Mouse (Mus musculus) MEL-GATA-1-ER (cell line): ENCODE data around the gene BC035947.
A peak's percentile ranks its signal among the peaks of the same experiment; 100 is the strongest.
"Not testable (repeated sequence)": the region's sequence is repeated elsewhere in the genome, so short reads cannot be mapped to it uniquely, and the experiment has no call there.

Experiments used
- DNase-seq: peaks from one replicate; pipeline ENCODE4 v3.0.0-alpha.2; 2012; ENCODE audit warnings: low read depth; ENCODE audit errors: extremely low read depth

Gene BC035947

DNA sequence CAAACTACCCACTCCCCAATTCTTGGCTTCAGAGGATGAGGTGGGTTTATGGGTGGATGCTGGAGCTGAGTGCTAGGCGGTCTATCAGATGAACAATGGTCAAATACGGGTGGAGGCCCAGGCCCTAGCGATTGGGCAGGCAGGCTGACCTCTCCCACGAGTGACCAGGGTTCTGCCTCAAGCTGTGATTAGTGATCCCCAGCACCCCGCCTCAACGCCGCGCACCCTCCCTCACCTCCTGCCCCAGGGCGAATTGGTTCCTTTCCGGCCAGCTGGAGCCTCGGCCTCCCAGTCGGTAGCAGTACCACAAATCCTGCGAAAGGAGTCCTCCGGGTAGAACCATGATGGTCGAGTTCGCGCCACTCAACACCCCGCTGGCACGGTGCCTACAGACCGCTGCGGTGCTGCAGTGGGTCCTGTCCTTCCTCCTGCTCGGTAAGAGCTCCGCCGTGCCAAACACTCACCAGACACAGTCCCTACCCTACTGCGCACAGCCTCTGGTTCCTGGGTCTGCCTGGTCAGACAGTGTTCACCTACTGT is at the start of gene BC035947:
Gene BC035947 (minus strand): TSS at position 538 of the 540 bp plus-strand sequence.
- no peak for DNase-seq

GRCm38 (mm10) chr1:78554012-78554666 is 42.2 kb upstream of the BC035947 start:
- DNase-seq = no peak

GRCm38 (mm10) chr1:78548961-78549360 is 37.0 kb upstream of the BC035947 start:
- DNase-seq = no peak

GRCm38 (mm10) chr1:78546258-78546657 is 34.3 kb upstream of the BC035947 start:
- no peak for DNase-seq

- DNase-seq = not testable (repeated sequence)
Observed at GRCm38 (mm10) chr1:78543631-78544030, 31.7 kb upstream of the BC035947 start.

DNA sequence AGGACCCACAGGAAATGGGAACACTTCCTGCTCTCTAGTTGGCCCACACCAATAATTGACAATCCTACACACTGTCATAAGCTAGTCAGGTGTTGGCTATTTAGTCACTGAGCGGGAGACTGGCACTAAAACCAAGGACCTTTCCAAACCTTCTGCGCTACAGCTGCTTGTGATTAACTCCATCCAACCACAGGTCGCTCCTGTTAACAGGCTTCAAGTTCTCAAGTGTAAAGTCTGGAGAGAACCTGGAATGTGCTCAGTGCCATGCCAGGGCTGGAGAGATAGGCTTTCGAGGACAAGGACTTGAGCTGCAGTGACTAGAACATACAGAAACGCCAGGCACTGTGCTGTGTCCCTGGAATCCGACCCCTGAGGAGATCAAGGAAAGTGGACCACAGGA is 27.2 kb upstream of the BC035947 start:
- DNase-seq = no peak

GRCm38 (mm10) chr1:78538396-78538795 is 26.4 kb upstream of the BC035947 start:
- no peak for DNase-seq

DNA sequence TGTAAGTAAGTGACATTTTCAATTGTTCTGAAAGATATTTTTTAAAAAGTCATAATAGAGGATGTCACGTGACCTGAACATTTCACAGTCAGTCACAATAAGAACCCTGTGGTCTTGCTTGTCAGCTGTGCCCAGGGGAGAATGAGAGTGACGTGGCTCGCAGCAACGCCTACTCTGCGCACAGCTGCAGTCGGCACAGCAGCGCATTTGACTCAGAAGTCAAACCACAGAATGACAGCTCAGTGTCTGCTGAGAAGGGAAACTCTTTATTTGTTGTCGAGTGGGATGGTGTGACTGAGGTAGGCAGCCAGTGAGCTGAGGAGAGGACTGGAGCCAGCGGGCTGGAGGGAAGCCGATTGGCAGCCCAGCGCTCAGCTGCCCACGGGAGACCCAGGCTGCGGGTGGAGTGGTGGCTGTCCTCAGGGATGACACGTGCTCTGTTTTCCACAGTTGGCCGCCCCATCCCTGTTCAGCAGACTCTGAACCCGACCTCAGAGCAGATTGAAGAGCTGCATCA is 25.6 kb upstream of the BC035947 start:
- peak; percentile 74 for DNase-seq

DNA sequence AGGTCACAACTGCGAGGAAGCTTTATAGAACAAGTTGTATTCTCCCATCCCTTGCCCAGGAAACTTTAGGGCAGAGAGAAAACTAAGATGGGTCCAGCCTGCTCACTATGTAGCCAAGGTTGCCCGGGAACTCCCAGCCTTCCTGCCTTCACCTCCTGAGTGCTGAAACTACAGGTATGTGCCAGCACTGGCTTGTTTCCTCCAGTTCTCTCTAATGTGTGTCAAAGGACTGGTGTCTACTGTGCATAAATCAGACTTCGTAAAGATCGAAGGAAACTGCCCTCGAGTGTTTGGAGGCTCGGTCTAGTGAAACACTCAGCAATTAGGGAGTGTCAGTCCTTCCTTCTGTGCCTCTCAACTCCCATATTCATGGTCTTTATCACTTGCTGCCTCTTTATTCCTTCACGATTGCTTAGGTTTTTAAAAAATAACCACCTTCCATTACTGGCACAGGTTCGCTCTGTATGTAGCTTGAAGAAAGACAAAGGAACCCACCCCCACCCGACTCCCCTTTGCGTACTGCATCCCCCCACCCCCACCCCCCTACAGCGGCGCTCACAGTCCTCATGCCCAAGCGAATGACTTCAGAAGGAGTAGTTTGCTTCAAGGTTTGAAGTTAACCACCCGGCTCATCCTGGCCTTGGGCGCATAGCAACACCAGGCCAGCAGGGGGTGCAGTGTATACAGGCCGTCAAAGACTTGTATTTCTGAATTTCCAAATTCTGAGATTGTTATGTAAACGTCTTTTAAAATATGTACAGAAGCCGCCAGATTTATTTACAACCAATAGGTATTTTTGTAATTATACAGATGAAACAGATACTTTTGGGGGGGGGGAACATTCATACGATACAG is 24.6 kb upstream of the BC035947 start:
- DNase-seq = peak; percentile 36

- DNase-seq = no peak
Observed at GRCm38 (mm10) chr1:78534428-78535150, 22.6 kb upstream of the BC035947 start.

DNA sequence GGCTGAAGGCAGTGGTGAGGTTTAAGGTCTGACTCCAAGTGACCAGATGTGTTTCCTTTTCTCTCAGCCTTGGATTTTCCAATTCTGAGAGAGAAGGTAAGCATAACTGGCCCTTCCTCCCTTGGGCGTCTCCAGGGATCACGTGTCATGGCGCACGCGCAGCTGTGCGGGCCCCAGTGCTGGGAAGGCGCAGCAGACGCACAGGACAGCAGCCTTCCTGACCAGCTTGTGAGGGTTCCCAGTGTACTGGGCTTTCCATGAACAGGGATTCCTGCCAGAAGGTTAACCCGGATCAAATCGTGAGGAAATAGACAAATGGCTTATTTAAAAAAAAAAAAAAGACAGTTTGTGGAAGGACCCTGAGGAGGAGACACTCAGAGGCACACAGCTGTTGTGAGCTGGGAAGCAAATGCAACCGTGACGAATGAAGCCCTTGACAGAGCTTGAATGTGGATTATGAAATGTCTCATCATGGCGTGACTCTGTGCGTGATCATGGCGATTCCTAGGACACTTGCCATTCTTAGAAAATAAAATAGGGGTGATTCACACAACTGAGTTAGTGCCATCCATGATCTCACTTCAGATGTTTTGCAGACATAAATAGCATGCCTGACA is 20.3 kb upstream of the BC035947 start:
- no peak for DNase-seq

DNA sequence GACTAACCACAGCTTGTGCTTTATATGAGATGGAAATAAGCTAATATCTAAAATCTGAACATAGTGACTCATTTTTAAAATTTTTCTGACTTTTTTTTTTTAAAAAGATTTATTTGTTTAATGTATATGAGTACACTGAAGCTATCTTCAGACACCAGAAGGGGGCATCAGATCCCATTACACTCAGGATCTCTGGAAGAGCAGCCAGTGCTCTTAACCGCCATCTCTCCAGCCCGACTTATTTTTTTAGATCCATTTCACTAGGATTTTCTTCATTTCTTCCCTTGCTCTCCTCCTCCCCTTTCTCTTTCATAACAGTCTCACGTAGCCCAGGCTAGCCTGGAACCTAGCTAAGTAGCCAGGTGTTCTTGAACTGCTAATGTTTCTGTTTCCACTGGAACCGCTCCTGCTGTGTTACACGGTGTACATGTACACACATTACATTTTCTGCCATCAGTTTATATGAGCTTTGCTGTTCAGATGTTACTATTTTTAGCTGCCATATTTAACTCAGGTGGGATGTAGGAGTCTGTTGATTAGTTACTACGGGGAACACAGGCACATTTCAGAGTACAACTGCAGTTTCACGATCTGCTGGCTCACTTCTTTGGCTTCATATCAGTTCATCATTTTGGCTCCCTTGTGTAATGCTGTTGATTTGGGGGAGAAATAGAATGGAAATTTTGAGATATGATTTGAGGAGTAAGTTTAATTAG is 18.7 kb upstream of the BC035947 start:
- DNase-seq = no peak

GRCm38 (mm10) chr1:78529011-78529410 is 17.1 kb upstream of the BC035947 start:
- no peak for DNase-seq

- no peak for DNase-seq
Observed at GRCm38 (mm10) chr1:78528356-78528755, 16.4 kb upstream of the BC035947 start.

DNA sequence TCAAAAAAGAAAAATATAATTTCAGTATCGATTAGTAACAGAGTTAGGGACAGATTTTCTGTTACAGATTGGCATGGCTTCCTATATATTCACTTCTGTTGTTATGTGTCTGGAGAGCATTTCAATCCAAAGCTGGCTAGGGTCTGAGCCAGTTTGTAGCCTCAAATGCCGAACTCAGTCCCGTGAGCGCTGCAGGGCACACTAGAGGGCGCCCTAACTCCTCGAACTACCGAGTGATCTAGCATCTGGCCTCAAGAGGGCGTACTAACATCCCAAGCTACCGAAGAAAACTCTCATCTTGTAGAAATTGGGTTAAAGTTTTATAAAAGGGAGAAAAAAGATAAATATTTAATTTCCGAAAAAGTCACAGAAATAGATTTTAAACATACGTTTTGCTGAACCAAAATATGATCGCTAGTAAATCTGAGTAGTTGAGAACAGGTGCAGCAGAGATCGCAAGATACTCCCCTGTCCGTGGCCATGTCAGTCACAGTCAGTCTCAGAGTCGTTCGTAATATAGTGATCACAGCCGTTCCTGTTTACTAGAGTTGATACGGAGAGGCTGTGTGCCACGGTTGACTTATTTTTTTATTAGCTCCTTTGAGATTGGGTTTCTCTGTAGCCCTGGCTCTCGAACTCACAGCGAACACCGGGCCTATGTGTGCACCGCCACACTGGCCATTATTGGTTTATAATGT is 13.4 kb upstream of the BC035947 start:
- no peak for DNase-seq

- DNase-seq = no peak
Observed at GRCm38 (mm10) chr1:78518907-78519306, 6.9 kb upstream of the BC035947 start.

GRCm38 (mm10) chr1:78512756-78513155 is 798 bp upstream of the BC035947 start:
- no peak for DNase-seq

DNA sequence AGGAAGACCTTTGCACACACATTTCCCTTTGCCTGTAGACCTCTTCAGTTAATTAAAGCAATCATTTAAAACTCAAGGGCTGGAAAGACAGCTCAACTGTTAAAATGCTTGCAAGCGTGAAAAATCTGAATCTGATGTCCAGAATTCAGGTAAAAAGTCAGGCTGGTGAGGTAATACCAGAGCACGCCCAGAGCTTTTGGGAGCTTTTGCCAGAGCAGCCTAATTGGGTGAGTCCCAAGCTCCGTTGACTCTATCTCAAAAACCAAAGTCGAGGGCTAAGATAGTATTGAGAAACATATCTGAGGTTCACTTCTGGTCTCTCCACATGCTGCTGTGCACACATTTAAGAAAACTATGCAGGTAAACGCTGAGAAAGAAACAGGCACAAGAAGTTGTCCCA is 1.1 kb downstream of the BC035947 start, which contains the start of gene Mogat1:
Gene Mogat1 (plus strand): TSS at position 130 of the 400 bp plus-strand sequence.
- DNase-seq = no peak

DNA sequence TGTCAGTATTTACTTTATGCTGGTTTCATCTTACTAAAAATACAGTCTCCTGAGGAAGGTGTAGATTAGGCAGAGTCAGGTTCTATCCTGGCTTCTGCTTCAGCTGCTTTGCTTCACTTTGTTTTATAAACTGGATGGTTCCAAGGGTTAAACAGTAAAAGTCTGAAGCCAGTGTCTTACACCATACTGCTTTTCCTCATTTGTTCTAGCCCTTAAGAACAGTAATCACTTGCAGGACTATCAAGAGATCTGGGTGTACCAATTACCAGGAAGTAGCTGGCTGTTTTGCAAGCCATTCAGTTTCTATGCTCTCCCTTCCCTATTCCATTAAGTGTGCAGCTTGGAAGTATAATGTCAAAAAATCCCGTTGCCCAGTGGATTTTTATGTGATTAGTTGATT is 4.8 kb downstream of the BC035947 start:
- DNase-seq = no peak

GRCm38 (mm10) chr1:78502527-78502926 is 9.4 kb downstream of the BC035947 start:
- DNase-seq = no peak
